Mouse (Mus musculus) cortical plate, adult 2 months (tissue): ENCODE data around the gene Dock7.

Experiments
- CTCF ChIP-seq: fragments of 200-500 bp; IDR thresholded peaks from 2 replicates; pipeline ENCODE4 v1.5.1; 2011; ENCODE audit warnings: mild to moderate bottlenecking, control low read depth, low read length; ENCODE audit not compliant: insufficient read depth; ENCODE audit errors: extremely low read depth
- POLR2A ChIP-seq: fragments of 200-500 bp; IDR thresholded peaks from 2 replicates; pipeline ENCODE4 v1.6.1; 2011; ENCODE audit warnings: mild to moderate bottlenecking, low read length, control low read depth; ENCODE audit not compliant: insufficient read depth; ENCODE audit errors: extremely low read depth

- no peak for TF ChIP-seq CTCF
- no peak for TF ChIP-seq POLR2A
Measured at GRCm38 (mm10) chr4:99143323-99143722, 22.6 kb upstream of the Dock7 start.
